Mouse (Mus musculus) cerebellum, adult 9-10 months (tissue): ENCODE results near the gene Trim45.

Experiments used
- DNase-seq: peaks from one replicate; pipeline ENCODE4 v3.0.0; 2022

Gene Trim45

DNA sequence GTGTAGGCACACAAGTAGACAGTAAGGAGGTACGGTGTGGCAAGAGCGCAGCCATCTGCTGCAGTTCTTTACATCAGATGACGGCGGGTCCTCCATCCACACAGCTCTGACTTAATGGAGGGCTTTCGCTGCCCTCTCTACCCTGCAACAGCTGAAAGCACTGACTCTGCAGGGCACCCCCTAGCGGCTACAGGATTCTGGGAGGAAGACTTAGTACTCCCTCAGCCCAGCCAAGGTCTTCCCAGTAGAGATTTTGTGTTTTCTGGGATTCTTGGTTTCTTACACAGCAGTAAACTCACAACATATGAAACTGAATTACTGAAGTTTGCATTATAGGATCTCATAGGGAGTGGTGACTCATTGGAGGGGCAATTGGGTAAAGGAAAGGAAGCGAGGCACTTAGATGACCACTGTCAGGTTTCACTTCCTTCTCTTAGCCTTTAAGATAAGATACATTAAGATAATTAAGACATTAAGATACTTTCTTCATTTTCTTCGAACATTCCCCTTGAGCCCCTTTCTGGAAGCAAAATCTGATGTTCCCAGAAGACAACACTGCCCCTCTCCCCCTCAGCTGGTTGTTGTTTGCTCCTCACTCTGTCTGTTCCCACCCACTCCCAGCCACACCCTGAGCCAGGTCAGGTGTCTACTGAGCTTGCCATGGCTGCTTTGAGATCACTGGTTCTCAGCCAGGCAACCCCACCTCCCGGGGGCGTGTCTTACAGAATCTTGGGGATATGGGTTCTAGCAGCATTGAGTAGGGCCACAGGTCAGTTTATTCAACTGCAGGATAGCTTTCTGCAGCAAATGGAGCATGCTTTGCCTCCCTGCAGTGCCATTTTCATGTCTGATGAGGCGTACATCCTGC lies 10.3 kb downstream of the Trim45 start:
- DNase-seq, result no peak

DNA sequence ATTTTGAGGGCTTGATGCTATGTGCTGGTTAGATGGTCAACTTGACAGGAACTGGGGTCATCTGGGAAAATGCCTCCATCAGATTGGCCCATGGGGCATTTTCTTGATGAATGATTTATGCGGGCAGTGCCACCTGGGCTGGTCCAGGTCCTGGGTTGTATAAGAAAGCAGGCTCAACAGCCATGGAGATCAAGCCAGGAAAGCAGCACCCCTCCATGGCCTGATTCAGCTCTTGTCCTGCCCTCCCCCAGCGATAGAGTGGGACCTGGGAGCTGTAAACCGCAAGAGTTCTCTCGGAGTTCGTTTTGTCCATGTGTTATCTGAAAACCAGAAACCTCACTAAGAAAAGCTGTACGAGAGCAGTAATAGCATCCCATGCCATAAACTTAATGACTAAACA lies 13.5 kb downstream of the Trim45 start:
- no peak for DNase-seq

DNA sequence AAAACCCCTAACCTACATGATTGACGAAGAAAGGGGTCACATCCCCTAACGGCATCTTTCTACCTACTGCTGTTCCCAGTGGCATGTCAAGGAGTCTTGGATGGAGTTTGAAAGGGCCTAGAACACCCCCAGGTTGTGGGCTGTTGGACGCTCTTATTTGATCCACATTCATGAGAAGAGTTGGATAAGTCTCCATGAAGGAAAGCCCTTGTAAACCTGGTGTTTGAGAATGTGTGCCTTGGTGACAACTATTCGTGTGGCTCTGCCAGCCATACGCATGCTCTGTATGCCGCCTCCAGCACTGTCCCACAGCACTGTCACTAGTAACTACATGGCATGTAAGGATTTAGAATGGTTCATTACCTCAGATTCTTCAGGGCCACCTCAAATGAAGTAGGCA lies 14.2 kb downstream of the Trim45 start:
- no peak for DNase-seq

DNA sequence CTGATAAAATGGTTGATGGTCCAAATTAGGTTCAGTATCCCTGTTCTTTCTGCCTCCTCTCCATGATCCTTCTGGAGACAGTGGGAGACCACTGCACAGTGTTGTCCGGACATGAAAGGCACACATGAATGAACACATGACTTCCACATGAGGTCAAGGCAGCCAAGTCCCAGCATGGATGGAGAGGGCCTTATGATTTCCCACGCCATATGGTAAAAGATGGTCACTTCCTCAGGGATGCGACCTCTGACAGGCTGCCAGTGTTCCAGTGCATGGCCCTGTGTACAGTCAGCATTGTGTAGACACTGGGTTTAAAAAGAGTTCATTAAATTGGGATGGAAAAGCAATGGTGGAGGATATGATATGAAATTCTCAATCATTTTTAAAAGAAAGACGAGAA lies 16.2 kb downstream of the Trim45 start:
- DNase-seq, result no peak

DNA sequence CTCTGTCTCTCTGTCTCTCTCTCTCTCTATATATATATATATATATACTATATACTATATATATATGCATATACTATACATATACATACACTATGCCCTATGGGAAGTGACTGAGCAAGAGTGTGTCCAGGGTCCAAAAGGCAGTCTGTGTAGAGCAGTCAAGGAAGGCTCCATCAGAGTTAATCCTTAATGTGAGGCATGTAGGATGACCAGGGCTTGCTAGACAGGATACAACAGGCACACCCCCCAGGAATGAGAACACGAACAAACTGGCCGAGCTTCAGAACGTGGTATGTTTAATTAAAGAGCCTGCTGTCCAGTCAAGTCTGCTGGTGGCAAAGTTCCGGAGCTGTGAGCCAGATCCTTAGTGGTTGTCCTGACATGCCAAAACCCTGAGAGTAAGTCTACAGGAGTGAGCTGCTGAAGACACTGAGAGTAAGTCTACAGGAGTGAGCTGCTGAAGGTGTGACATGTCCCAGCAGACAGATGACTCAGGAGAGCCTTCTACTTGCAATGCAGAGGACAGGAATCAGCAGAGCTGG lies 18.6 kb downstream of the Trim45 start:
- no peak for DNase-seq

DNA sequence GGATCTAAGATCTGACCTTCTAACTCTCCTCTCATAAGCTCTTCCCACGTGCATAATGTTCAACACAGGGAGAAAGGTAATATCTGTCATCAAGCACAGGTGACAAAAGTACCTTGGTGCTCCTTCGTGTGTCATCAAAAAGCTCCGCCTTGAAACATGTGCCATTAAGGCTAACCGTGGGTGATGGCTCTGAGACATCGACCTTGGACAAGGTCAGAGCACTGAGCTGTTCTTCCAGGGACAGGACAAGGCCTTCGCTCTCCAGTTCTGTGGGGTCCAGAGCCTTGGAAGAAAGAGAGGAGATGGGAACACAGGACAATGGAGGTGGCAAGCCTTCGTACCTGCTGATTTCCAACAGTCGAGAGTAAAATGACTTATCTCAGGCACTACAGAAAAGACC lies 25.3 kb downstream of the Trim45 start:
- DNase-seq, result no peak

DNA sequence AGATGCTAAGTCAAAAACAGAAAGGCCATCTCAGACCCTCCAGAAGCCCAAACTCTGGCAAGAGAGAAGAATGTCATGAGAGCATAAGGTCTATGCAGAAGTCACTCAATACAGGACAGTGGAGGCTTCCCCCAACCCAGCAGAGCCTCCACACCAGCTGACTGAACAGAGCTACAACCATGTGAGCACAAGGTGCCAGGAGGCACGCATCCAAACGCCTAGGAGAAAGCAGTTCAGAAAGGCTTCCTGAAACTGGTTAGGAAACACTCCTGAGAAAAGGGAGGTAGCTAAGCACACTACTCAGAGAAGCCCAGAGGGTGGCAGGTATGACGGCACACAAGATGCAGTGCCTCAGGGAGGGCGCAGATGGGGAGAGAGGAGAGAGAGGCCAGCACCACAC lies 29.5 kb downstream of the Trim45 start:
- no peak for DNase-seq

DNA sequence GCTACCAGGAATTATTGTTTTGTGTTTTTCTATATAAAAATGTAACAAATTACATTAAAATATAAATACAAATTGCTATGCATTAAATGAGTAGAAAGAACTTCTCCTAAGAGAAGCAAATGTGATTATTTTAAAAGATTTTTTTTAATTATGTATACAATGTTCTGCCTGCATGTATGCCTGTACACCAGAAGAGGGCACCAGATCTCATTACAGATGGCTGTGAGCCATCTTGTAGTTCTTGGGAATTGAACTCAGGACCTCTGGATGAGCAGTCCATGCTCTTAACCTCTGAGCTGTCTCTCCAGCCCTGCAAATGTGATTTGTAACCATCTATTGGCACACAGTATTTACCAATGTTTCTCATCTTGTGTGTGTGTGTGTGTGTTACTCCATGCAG lies 32.6 kb downstream of the Trim45 start:
- DNase-seq, result no peak

DNA sequence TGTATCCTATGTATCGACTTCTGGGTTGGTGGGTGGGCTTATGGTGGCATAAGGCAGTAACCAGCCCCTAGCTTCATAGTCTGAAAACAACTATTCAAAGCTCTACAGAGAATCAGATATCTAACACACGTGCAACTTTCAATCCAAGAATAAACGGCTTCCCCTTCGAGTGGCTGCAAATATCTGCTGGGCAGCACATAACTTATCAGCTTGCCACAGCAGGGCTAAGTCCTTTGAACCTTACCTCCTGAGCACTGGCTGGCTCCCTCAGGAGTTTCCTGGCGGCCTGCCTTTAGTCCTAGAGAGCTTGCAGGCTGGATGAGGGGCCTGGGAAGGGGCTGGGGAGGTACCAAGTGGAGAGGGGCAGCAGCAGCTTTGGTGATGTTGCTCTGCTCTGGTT lies 39.0 kb downstream of the Trim45 start:
- DNase-seq, result no peak

DNA sequence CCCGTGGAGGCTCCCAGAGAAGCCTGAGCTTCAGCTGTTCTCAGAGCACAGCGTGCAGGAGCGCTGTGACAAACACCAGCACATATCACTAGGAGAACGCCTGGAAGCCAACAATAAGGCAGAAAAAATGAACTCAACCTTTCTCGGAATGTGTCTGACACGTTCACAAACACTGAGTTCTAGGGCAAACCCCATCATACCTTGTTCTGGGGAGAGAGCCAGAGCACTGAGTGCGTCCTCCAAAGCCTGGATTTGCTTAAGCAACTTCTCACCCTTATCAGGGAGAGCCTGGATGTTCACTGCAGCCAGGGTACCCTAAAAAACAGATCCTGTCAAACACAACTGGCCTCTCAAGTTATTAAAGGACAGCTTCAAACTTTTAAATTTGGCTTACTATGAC lies 39.5 kb downstream of the Trim45 start:
- no peak for DNase-seq

DNA sequence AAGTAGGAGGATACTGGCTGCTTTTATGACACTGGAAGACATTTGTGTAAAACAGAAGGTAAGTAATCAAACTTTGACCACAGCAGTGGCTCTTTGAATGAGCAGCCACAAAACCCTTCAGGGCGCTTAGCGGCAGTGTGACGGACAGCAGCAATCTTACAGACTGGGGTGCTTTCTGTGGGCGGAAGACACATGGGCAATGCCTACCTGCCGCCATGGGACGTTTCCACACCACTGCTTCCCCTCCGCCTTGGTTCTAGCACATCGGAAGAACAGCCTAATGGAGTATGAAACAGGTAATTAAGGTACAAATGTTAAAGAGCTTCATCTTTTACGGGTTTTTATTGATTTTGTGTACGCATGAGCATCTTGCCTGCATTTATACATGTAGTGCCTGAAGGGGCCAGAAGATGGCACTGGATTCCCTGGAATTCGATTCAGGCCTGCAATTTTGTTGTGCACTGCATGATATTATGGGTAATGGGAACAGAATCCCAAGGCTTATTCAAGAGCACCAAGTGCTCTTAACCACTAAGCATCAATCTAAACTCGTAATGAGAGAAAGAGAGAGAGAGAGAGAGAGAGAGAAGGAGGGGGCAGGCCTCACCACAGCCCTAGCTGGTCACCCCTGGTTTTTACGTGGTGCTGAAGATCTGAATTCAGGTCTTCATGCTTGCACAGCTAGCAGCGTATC lies 42.0 kb downstream of the Trim45 start:
- DNase-seq, result peak; percentile 24

DNA sequence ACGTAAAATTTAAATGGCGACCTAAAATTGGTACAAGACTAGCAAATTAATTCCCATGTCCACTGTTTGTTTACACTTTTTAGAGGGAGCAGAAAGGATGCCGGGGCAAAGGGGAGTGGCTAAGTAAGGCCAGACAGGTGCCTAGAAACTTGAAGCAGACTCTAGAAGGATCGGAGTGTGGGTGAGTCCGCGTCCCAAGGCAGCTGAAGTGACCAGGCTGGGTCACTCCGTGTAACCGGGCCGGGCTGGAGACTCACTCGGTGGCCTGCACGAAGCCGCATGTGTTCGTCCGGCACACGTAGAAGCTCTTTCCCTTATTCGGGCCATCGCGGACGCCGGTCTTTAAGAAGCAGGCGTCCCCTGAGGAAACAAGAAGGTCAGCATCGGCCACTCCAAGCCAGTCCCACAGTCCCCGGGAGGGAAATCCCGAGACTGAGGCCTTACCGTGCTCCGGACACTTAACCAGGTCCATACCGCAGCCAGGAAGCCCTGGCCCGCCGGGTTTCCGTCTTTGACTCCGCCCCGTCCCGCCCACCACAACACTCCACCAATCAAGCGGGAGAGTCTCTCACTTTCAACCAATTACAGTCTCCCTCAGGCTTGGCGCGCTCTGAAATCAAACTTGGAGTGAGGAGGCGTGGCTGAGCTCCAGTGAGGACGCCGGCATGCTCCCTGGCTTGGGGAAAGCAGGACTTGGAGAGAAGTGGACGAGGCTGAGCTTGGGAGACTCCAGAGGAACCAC lies 47.3 kb downstream of the Trim45 start, which contains the start of gene Ttf2:
Ttf2 (minus strand) TSS at position 488 of the 742 bp plus-strand sequence.
- peak; percentile 89 for DNase-seq

DNA sequence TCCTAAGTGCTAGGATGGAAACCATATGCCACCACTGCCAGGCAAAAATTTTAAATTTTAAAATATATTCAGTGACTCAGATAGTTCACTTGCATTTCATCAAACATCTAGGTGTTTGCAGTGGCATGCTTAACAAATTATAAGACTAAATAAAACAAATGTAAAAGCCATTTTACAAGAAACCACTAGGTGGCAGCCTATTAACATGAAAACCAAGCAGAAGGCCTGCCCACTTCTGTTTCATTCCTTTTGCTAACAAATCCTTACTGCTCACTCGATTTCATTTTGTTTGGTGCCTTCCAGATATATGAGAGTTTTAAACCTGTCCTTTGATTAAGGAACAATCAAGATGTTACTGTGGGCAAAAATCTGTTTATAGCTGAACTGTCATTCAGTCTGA lies 51.9 kb downstream of the Trim45 start:
- peak; percentile 58 for DNase-seq

DNA sequence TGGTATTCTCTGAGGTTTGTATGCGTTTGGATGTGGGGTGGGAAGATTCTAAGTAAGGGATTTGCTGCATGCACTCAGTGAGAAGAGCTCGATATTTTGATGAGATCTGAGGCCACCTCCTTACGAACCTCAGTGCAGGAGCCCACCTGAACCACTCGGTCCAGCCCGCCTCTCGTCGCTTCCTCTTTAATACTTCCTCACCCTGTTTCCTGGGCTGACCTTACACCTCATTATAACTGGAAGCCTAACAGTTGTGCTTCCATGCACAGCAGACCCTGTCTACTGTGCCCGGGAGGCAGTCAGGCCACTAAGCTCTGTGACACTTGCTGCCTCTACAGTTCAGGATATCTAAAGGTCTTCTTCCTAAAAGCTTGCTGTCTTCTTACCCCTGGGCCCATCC lies 57.3 kb downstream of the Trim45 start:
- DNase-seq, result no peak
